Mouse (Mus musculus) left cerebral cortex, postnatal 10 days (tissue): ENCODE measurements around the gene Unc13d. TPM values are rescaled to one million over a fixed set of nuclear protein-coding genes. Genes with fewer than 3 reads are reported as not detected.
"Not testable (repeated sequence)": the region's sequence is repeated elsewhere in the genome, so short reads cannot be mapped to it uniquely, and the experiment has no call there.

Experiments used
- DNase-seq, 2 experiments: peaks; one replicate each; pipeline ENCODE4 v3.0.0; 2021 to 2022; ENCODE audit warnings: low spot score in 2 of 2, mixed read lengths in 1 of 2; ENCODE audit errors: extremely low spot score in 1 of 2
- intact Hi-C: fragments of 180-260 bp; cut with DNase I; formaldehyde crosslinking; loops from one replicate; pipeline ENCODE4 v1.15.1; 2025
- total RNA-seq, 2 experiments: library from RNA; stranded (reverse); gene quantifications; 2 replicates each; pipeline ENCODE4 v1.2.3; 2021

Gene Unc13d
- total RNA-seq, 2 experiments from 2014 or later: 0.63 to 1.2 TPM

- intact Hi-C loops: no loop called here
- no peak for DNase-seq
These were observed 48.5 kb downstream of the Unc13d start for GRCm38 (mm10) chr11:116029086-116029865.

GRCm38 (mm10) chr11:116028177-116028865, 49.4 kb downstream of the Unc13d start:
- intact Hi-C loops: no loop called here
- DNase-seq: no peak

- intact Hi-C loops: no loop called here
- no peak for DNase-seq
These were observed 50.0 kb downstream of the Unc13d start, which contains the start of gene H3f3b for GRCm38 (mm10) chr11:116027756-116028155. H3f3b (minus strand) TSS chr11:116027962.

GRCm38 (mm10) chr11:116025056-116025845, 52.5 kb downstream of the Unc13d start:
- DNase-seq: no peak
- intact Hi-C loops: no loop called here

- intact Hi-C loops: no loop called here
- DNase-seq: peak; percentile 96 to 98
These were observed 53.4 kb downstream of the Unc13d start for GRCm38 (mm10) chr11:116024356-116024808.

GRCm38 (mm10) chr11:116023771-116024355, 53.9 kb downstream of the Unc13d start:
- intact Hi-C loops: no loop called here
- peak; percentile 60 to 92 for DNase-seq

GRCm38 (mm10) chr11:116023074-116023770, 54.5 kb downstream of the Unc13d start:
- intact Hi-C loops, DNase-seq: not testable (repeated sequence)

- no peak for DNase-seq
- intact Hi-C loops: no loop called here
These were observed 55.4 kb downstream of the Unc13d start for GRCm38 (mm10) chr11:116022256-116022780.

- no peak for DNase-seq
- intact Hi-C loops: no loop called here
These were observed 56.2 kb downstream of the Unc13d start for GRCm38 (mm10) chr11:116021328-116022220.

- intact Hi-C loops: no loop called here
- DNase-seq: no peak
These were observed 57.2 kb downstream of the Unc13d start for GRCm38 (mm10) chr11:116020519-116020922.

- intact Hi-C loops: no loop called here
These were observed 57.8 kb downstream of the Unc13d start for GRCm38 (mm10) chr11:116019976-116020411.

GRCm38 (mm10) chr11:116019360-116019791, 58.4 kb downstream of the Unc13d start:
- intact Hi-C loops: no loop called here
- no peak for DNase-seq

More at GRCm38 (mm10) chr11:116019976-116020411, 57.8 kb downstream of the Unc13d start:
- peak in 1 of 2 experiments; percentile 54 for DNase-seq

- DNase-seq, intact Hi-C loops: not testable (repeated sequence)
These were observed 58.9 kb downstream of the Unc13d start for GRCm38 (mm10) chr11:116018867-116019266.

- intact Hi-C loops: no loop called here
These were observed 59.7 kb downstream of the Unc13d start for GRCm38 (mm10) chr11:116018106-116018505.

GRCm38 (mm10) chr11:116014821-116015220, 62.9 kb downstream of the Unc13d start:
- no peak for DNase-seq
- intact Hi-C loops: no loop called here

More at GRCm38 (mm10) chr11:116018106-116018505, 59.7 kb downstream of the Unc13d start:
- peak in 1 of 2 experiments; percentile 46 for DNase-seq

- peak; percentile 59 to 95 for DNase-seq
- intact Hi-C loops: no loop called here
These were observed 65.4 kb downstream of the Unc13d start, which contains the start of gene Galk1 for GRCm38 (mm10) chr11:116012262-116012947. Galk1 (minus strand) TSS chr11:116012719.
